Mouse (Mus musculus) hindbrain, embryonic 13.5 days (tissue): ENCODE measurements around the gene Rassf2. TPM values are rescaled to one million over a fixed set of nuclear protein-coding genes. Genes with fewer than 3 reads are reported as not detected.

Experiments
- ATAC-seq: fragments of 200-750 bp; cut with Nextera tagmentation; 2 replicates; pipeline ENCODE4 v1.8.0; 2017; ENCODE audit warnings: moderate TSS enrichment; ENCODE audit not compliant: low FRiP score
- H3K27ac ChIP-seq: fragments of 300-500 bp; sonication (generic); 2 replicates; pipeline ENCODE4 v1.5.1; 2015; ENCODE audit warnings: inconsistent platforms, mild to moderate bottlenecking, moderate library complexity
- H3K27me3 ChIP-seq: fragments of 300-500 bp; sonication (generic); 2 replicates; pipeline ENCODE4 v1.6.1; 2015; ENCODE audit warnings: mild to moderate bottlenecking, inconsistent platforms
- H3K36me3 ChIP-seq: fragments of 300-500 bp; sonication (generic); 2 replicates; pipeline ENCODE4 v1.6.1; 2015; ENCODE audit warnings: mild to moderate bottlenecking, inconsistent platforms
- H3K4me1 ChIP-seq: fragments of 300-500 bp; sonication (generic); replicated peaks from 2 replicates; pipeline ENCODE4 v1.6.1; 2015; ENCODE audit warnings: inconsistent platforms
- H3K4me2 ChIP-seq: fragments of 300-500 bp; sonication (generic); 2 replicates; pipeline ENCODE4 v1.6.1; 2015; ENCODE audit warnings: inconsistent platforms, mild to moderate bottlenecking, moderate library complexity
- H3K4me3 ChIP-seq: fragments of 300-500 bp; sonication (generic); 2 replicates; pipeline ENCODE4 v1.5.1; 2015; ENCODE audit warnings: mild to moderate bottlenecking, inconsistent platforms
- H3K9ac ChIP-seq: fragments of 300-500 bp; sonication (generic); 2 replicates; pipeline ENCODE4 v1.6.1; 2015; ENCODE audit warnings: mild to moderate bottlenecking, inconsistent platforms
- H3K9me3 ChIP-seq: fragments of 300-500 bp; sonication (generic); 2 replicates; pipeline ENCODE4 v1.6.1; 2016; ENCODE audit warnings: inconsistent platforms
- WGBS: fragments of 180-500 bp; shearing (Covaris S2); methylation state at CpG from one replicate; pipeline ENCODE4 v1.1.7; 2015; 5-methylcytosine and 5-hydroxymethylcytosine counted together
- polyA plus RNA-seq: library from polyadenylated mRNA; unstranded; fragments of >200 nt; fragmentation: Nextera tagmentation; extraction: Ambion mirVana; gene quantifications from 2 replicates; pipeline ENCODE4 v1.2.1, GENCODE M21; 2015

Rassf2 gene
- polyA plus RNA-seq, 1 experiment from 2014 or later = 30.6 TPM

GRCm38 (mm10) chr2:132016034-132016433 is 14.0 kb downstream of the Rassf2 start:
- peaks cover 22% of the 10 kb centered on the region for H3K36me3 ChIP-seq
- no peaks in the 10 kb centered on the region for H3K9me3 ChIP-seq
- H3K4me2 ChIP-seq = no peak overlapping the region
- H3K27me3 ChIP-seq = no peaks in the 10 kb centered on the region
- no peak overlapping the region for H3K4me3 ChIP-seq
- no peak overlapping the region for H3K9ac ChIP-seq
- 82% methylated on average over 1 of the region's 1 CpGs for WGBS
- no peak overlapping the region for H3K27ac ChIP-seq
- H3K4me1 ChIP-seq = peaks cover 17% of the 10 kb centered on the region
- ATAC-seq = no peak

- no peaks in the 10 kb centered on the region for H3K9me3 ChIP-seq
- no peak overlapping the region for H3K4me2 ChIP-seq
- H3K9ac ChIP-seq = no peak overlapping the region
- H3K36me3 ChIP-seq = peaks cover 48% of the 10 kb centered on the region
- WGBS = 90% methylated on average over 4 of the region's 4 CpGs
- H3K4me1 ChIP-seq = no peaks in the 10 kb centered on the region
- H3K27me3 ChIP-seq = no peaks in the 10 kb centered on the region
- no peak overlapping the region for H3K4me3 ChIP-seq
- no peak for ATAC-seq
- no peak overlapping the region for H3K27ac ChIP-seq
These were observed 16.9 kb downstream of the Rassf2 start for GRCm38 (mm10) chr2:132013152-132013551.

GRCm38 (mm10) chr2:132010781-132011180 is 19.3 kb downstream of the Rassf2 start:
- Histone ChIP-seq H3K27ac (no peak overlapping the region), H3K4me2 (no peak overlapping the region), H3K9me3 (no peaks in the 10 kb centered on the region), H3K9ac (no peak overlapping the region), H3K36me3 (peaks cover 67% of the 10 kb centered on the region), H3K27me3 (no peaks in the 10 kb centered on the region), H3K4me3 (no peak overlapping the region), H3K4me1 (no peaks in the 10 kb centered on the region)
- ATAC-seq = no peak
- whole genome bisulfite sequencing = 98% methylated on average over 2 of the region's 2 CpGs

GRCm38 (mm10) chr2:132008186-132008585 is 21.9 kb downstream of the Rassf2 start:
- Histone ChIP-seq H3K4me1 (no peaks in the 10 kb centered on the region), H3K4me2 (no peak overlapping the region), H3K4me3 (no peak overlapping the region), H3K36me3 (peaks cover 89% of the 10 kb centered on the region), H3K9me3 (no peaks in the 10 kb centered on the region), H3K27me3 (no peaks in the 10 kb centered on the region), H3K9ac (no peak overlapping the region), H3K27ac (no peak overlapping the region)
- no peak for ATAC-seq
- WGBS = 78% methylated on average over 4 of the region's 4 CpGs

GRCm38 (mm10) chr2:132007475-132007819 is 22.6 kb downstream of the Rassf2 start:
- Histone ChIP-seq H3K27me3 (no peaks in the 10 kb centered on the region), H3K27ac (no peak overlapping the region), H3K36me3 (peaks cover 95% of the 10 kb centered on the region), H3K4me2 (no peak overlapping the region), H3K4me1 (no peaks in the 10 kb centered on the region), H3K9me3 (no peaks in the 10 kb centered on the region), H3K4me3 (no peak overlapping the region), H3K9ac (no peak overlapping the region)
- 59% methylated on average over 6 of the region's 6 CpGs for WGBS
- ATAC-seq = no peak

- Histone ChIP-seq H3K9me3 (no peaks in the 10 kb centered on the region), H3K27me3 (no peaks in the 10 kb centered on the region), H3K36me3 (peaks cover 95% of the 10 kb centered on the region), H3K27ac (no peak overlapping the region), H3K9ac (no peak overlapping the region), H3K4me3 (no peak overlapping the region), H3K4me1 (no peaks in the 10 kb centered on the region), H3K4me2 (no peak overlapping the region)
- 83% methylated on average over 18 of the region's 18 CpGs for WGBS
- no peak for ATAC-seq
These were observed 23.2 kb downstream of the Rassf2 start for GRCm38 (mm10) chr2:132006561-132007474.

GRCm38 (mm10) chr2:132005445-132005844 is 24.6 kb downstream of the Rassf2 start:
- WGBS = 85% methylated on average over 4 of the region's 4 CpGs
- Histone ChIP-seq H3K27ac (no peak overlapping the region), H3K27me3 (no peaks in the 10 kb centered on the region)

GRCm38 (mm10) chr2:132004495-132005136 is 25.4 kb downstream of the Rassf2 start:
- no peak for ATAC-seq
- no peaks in the 10 kb centered on the region for H3K4me1 ChIP-seq
- H3K27ac ChIP-seq = no peak overlapping the region
- no peaks in the 10 kb centered on the region for H3K27me3 ChIP-seq
- no peak overlapping the region for H3K9ac ChIP-seq
- no peak overlapping the region for H3K4me3 ChIP-seq
- WGBS = 85% methylated on average over 9 of the region's 9 CpGs
- no peak overlapping the region for H3K4me2 ChIP-seq
- no peaks in the 10 kb centered on the region for H3K9me3 ChIP-seq
- H3K36me3 ChIP-seq = peaks cover 92% of the 10 kb centered on the region

More at GRCm38 (mm10) chr2:132005445-132005844, 24.6 kb downstream of the Rassf2 start:
- peaks cover 92% of the 10 kb centered on the region for H3K36me3 ChIP-seq
- H3K4me3 ChIP-seq = no peak overlapping the region
- H3K4me1 ChIP-seq = no peaks in the 10 kb centered on the region
- H3K9me3 ChIP-seq = no peaks in the 10 kb centered on the region
- no peak overlapping the region for H3K4me2 ChIP-seq
- no peak for ATAC-seq
- H3K9ac ChIP-seq = no peak overlapping the region

GRCm38 (mm10) chr2:132003916-132004315 is 26.1 kb downstream of the Rassf2 start:
- Histone ChIP-seq H3K9ac (no peak overlapping the region), H3K9me3 (no peaks in the 10 kb centered on the region), H3K36me3 (peaks cover 90% of the 10 kb centered on the region), H3K27ac (no peak overlapping the region), H3K4me3 (no peak overlapping the region), H3K4me2 (no peak overlapping the region), H3K4me1 (no peaks in the 10 kb centered on the region), H3K27me3 (no peaks in the 10 kb centered on the region)
- WGBS = 89% methylated on average over 5 of the region's 5 CpGs
- ATAC-seq = no peak

GRCm38 (mm10) chr2:132001696-132002334 is 28.2 kb downstream of the Rassf2 start:
- H3K36me3 ChIP-seq = peaks cover 90% of the 10 kb centered on the region
- H3K4me3 ChIP-seq = no peak overlapping the region
- WGBS = 82% methylated on average over 13 of the region's 13 CpGs
- no peak for ATAC-seq
- H3K4me2 ChIP-seq = no peak overlapping the region
- H3K4me1 ChIP-seq = no peaks in the 10 kb centered on the region
- no peak overlapping the region for H3K27ac ChIP-seq
- no peak overlapping the region for H3K9ac ChIP-seq
- no peaks in the 10 kb centered on the region for H3K9me3 ChIP-seq
- no peaks in the 10 kb centered on the region for H3K27me3 ChIP-seq

- H3K4me2 ChIP-seq = no peak overlapping the region
- peaks cover 78% of the 10 kb centered on the region for H3K36me3 ChIP-seq
- WGBS = 53% methylated on average over 5 of the region's 5 CpGs
- no peak overlapping the region for H3K4me3 ChIP-seq
- H3K27ac ChIP-seq = no peak overlapping the region
- no peak for ATAC-seq
- H3K9ac ChIP-seq = no peak overlapping the region
- H3K27me3 ChIP-seq = no peaks in the 10 kb centered on the region
- H3K4me1 ChIP-seq = peaks cover 9% of the 10 kb centered on the region
- no peaks in the 10 kb centered on the region for H3K9me3 ChIP-seq
These were observed 32.7 kb downstream of the Rassf2 start for GRCm38 (mm10) chr2:131997356-131997755.

- no peak for ATAC-seq
- peaks cover 68% of the 10 kb centered on the region for H3K36me3 ChIP-seq
- WGBS = 87% methylated on average over 7 of the region's 7 CpGs
These were observed 33.7 kb downstream of the Rassf2 start for GRCm38 (mm10) chr2:131996369-131996768.

More at GRCm38 (mm10) chr2:131996369-131996768, 33.7 kb downstream of the Rassf2 start:
- Histone ChIP-seq H3K4me3 (no peak overlapping the region), H3K9me3 (no peaks in the 10 kb centered on the region), H3K27me3 (no peaks in the 10 kb centered on the region), H3K9ac (peak overlapping the region; percentile 29; the same call in 1 of the 2 replicates), H3K4me2 (no peak overlapping the region), H3K4me1 (peaks cover 9% of the 10 kb centered on the region), H3K27ac (no peak overlapping the region)
